Mouse (Mus musculus): ENCODE measurements at regions not wholly inside any gene's neighbourhood (a gene's known extent, or its start where the extent isn't known, plus 50 kb on each side); places are given as distances from the start of the nearest gene placed in this dataset.

DNA sequence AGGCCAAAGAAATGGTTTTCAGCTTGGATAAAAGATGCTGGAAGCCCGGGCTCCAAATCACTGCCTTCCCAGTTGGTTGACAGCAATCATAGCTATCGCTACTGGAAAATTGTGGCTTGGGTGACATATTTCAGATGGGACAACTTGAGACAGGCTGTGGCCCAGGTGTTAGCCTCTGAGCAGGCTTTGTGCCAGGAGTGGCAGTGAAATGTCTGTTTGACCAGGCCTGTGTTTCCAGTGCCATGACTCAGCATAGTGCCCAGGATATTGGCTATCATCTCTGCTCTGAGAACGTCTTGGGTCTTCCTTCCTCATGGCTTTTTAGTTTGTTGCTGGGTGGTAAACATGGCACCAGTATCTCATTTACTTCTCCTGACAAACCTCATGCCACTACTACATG, 266.9 kb downstream of the Emp1 start:
- no peak for ATAC-seq

DNA sequence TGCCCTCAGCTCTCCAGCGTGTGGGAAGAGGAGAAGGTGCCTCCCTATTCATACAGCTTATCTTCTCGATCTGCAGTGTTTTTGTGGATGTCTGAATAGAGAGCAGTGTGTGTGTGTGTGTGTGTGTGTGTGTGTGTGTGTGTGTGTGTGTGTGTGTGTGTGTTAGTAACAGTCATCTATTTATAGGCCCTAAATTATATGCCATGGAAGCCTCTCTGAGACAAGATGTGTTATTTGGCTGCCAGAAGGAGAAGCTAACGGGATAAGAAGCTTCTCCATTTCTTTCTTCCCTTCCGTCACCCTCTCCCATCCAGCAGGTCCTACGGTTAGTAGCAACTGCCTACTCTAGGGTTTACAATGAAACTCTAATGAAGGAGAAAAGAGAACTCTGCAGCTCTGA, 270.3 kb downstream of the Emp1 start:
- no peak for ATAC-seq

DNA sequence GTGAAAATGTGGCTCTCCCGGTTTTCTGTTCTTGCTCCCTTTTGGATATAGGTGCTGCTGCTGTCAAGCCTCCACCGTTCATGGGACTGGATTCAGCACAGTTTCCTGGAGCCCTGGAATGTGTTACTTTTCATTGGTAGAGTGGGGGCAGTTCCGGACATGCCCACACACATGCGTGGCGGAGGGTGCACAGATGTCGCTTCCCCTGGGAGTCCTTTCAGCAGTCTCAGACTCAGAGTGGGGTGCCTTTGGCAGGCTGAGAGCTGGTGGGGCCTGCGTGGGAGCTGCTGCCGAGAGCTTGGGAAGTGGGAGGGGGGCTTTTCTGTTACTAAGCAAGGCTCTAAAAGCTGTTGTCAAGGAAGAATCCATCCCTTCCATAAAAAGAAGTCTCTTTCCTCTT, 274.3 kb downstream of the Emp1 start:
- ATAC-seq: no peak

DNA sequence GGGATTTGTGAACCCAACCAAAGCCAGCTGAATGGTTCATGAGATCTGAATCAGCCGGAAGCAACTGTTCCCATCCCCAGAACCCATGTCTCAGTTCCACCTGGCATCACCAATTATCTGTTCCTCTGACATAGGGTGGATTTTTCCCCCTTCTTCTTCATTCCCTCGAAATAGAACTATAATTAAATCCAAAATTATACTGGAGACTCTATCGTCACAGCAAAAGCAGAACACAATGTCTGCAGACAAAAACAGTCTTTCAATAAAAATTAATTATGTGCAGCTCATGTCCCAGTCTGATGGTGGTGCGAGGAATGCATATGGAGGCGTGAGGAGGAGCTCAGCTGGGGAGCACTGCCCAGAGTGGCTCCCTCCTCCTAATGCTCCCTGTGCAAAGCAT, 280.4 kb downstream of the Emp1 start:
- ATAC-seq: no peak

DNA sequence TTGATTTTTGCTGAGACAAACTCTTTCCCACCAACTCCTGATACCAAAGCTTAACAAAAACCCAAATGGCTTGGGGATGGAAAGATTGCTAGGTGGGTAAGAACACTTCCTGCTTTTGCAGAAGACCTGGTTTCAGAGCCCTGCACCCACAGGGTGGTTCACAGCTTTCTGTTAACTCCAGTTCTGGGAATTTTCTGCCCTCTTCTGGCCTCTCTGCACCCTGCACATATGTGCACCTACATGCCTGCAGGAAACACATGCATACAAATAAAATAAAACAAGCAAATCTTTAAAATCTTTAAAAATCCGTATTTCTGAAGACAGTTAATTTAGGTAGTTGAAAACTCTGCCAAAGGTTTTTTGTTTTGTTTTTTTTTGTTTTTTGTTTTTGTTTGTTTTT, 283.8 kb downstream of the Emp1 start:
- ATAC-seq: no peak

DNA sequence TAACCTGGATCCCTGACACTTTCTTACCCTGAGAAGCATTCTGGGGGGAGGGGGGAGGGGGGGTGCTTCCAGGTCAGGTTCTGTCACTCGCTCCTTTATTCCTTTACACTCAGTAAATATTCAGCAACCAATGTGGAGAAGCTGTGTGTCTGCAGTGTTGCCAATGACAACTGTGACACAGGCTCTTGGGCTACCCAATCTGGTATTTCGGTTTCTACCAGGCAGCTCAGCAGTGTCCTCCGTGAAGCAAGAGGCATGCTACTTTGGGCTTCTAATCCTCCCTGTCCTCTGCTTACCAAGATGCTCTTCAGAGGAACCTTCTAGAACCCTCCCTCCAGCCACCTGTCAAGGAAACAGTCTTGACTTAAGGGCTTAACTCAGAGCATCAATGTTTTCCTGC, 290.7 kb downstream of the Emp1 start:
- ATAC-seq: no peak

DNA sequence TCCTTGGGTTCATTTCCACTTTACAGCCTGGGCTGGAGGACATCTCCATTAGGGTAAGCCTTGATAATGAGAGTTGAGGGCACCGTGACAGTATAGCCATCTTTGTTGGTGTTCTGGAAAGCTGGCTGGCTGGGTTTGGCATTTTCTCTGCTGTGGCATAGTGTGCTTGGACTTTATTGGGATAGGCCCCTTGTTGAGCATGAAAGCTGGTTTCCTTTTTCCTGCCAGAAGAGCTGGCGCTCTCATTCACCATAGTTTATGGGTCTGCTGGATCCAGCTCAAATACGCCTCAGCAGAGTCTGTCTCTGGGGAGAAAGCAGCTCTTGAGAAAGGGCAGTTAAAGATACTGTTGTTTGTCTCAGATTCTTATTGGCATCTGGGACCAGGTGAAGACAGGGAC, 300.0 kb downstream of the Emp1 start:
- ATAC-seq: no peak

DNA sequence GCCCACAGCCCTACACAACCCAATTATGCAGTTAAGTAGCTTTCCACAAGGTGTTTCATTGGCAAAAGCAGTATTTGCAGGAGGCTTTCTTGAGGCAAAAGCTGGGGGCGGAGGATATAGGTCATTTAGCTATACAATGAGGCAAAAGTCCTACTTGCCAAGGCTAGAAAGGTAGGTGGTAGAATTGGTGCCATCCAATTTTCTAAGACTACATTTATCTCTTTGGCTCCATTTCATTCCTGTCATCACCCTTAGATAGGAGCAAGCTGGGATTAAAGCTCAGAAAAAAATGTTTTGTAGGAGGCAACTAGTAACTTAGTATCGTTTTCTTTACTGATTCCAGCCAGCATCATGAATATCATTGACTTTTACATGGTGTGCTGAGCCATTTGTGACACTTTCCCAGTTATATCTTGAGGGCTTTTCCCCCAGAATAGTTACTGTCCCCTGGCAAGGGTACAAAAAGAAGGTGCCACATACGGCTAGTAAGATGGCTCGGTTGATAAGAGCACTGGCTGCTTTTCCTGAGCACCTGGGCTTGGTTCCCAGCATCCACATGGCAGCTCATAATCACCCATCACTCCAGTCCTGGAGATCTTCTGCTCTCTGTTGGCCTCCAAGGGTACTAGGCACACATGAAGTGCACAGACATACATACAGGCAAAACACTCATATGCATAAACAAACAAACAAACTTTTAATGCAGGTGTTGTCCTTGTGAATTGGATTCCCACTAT, 300.6 kb downstream of the Emp1 start:
- ATAC-seq: no peak

Data from CD4-positive, CD25-positive, alpha-beta regulatory T cell, adult 4 months (primary cell).